Mouse (Mus musculus): ENCODE measurements around the gene Snx10.

The Snx10 gene

DNA sequence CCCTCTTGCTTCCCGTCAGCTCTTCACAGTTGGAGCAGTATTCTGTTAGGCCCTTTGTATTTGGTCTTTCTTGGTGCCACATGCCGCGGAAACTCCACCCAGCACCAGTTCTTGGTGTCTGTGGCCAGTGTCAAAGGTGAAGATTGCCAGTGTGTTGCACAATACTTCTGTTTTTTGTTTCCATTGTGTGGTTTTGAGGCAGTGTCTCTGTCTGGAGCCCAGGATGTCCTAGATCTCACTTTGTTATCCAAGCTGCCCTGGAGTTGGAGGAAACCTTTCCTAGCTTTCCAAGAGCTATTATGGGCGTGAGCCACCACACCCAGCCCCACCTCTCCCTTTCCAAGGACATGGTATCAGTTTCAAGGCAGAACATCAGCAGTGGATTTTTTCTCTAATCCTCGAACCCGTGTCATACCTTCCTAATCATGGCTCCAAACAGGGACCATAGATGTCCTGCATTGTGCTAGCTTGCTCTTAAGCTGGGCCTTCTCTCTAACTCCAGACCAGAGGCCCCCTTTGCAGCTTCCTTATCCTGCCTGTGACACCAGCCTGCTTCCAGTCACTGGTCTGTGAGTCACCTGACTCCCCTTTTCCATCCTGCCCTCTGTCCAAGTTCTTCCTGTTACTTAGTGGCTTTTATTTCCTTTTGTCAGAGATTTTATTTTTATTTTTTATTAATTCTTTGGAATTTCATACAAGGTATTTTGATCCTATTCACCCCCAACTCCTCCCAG is 9.9 kb downstream of the Snx10 start:
- DNase-seq: no peak

DNA sequence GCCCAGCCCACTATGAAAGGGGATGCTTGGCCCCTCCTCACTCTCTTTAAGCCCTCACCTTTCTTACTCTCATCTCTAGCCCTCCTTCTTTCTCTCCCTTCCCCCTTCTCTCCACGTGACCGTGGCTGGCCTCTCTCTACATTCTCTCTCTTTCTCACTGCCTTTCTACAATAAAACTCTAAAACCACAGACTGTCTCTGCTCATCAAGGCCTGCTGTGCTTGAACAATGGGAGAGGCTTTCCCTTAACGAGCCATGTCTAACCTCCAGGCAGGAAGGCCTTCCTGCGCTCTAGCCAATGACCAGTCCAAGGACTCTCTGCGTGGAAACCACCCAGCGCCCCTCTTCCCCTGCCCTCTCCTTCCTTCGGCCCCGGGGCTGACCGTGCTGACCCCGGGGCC is 11.9 kb downstream of the Snx10 start:
- no peak for DNase-seq

DNA sequence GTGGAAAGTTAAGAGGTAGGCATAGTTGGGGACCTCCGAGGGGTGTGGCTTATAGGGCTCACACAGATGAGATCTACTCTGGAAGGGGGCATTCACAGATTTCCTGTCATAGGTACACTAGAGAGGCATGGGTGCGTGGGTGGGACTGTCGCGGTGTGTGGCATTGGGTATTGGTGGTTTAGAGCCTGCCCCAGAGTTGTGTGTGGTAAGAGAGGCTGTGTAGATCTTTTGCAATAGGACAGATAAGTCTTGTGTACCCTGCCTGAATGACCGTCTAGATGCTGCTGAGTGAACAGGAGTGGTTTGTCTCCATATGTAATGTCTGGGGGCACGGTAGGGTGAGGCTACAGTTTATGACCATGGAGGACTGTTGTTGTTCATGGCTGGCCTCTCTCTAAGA is 16.8 kb downstream of the Snx10 start:
- DNase-seq: no peak

DNA sequence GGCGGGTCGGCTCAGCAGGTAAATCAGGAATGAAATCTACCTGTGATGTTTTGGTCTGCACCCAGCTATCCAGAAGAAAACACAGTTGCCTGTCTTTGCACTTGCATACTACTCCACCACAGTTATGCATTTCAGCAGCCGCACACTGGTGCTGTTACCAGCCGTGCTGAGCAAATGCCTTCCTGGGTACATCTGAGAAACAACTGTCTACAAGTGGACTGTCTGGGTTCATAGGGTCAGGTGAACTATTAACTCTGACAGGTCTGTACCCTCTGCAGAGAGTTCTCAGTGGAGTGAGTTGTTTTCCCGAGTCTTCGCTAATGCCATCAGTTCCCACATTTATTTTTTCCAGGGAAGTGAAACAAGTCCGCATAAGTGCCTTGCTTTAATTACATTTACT is 17.7 kb downstream of the Snx10 start:
- DNase-seq: no peak

- no peak for DNase-seq
Measured at GRCm38 (mm10) chr6:51542147-51542546, 18.4 kb downstream of the Snx10 start.

- DNase-seq: no peak
Measured at GRCm38 (mm10) chr6:51543639-51544117, 20.0 kb downstream of the Snx10 start.

DNA sequence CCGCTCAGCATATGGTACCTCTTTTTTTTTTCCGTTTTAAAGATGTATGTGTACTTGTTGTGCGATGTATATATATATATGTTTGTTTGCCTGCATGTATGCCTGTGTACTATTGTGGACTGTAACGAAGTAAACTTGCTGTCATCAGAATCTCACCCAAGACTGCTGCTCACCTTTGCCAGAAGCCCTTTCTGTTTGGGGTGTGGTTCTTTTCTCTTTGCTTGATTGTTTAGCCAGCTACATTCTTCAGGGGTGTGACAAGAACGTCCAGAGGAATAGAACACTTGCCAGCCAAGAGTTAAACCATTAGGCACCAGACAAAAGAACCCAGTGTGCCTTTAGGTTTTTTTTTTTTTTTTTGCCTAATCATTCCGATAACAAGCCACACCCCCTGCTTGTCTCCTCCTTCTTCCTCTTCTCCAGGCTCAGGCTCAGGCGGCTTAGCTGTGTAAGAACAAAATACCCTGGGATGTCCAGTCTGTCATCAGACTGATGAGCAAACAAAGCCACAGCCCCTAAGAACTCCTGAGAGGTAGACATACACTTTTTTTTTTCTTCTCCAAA is 20.5 kb downstream of the Snx10 start:
- peak in 1 of 2 experiments; percentile 5 for DNase-seq

DNA sequence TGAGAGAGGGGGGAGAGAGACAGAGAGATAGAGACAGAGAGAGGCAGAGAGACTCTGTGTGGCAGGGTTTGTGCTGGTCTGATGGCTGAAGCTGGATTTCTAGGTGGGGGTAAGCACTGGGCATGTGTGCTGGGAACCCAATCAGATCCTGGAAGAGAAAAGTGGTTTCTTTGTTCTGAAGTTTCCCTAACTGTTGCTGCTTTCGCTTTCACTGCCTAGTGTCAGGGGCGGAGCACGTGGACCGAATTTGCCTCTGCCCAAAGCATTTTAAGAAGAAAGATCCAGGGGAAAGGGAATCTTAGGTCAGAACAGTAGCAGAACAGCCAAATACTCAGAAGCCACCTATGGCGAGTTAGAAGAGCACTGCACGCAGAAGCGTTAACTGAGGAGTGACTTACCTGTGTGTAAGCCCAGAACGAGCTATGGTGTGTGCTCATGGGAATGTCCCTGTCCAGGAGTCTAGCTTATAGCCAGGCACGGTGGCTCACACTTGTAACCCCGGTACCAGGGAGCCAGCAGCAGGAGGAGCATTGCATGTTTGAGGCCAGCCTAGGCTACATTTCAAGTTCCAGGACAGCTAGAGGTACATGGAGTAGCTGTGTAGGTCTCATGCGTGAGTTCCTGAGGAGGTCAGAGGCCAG is 21.6 kb downstream of the Snx10 start:
- DNase-seq: peak; percentile 16 to 21

DNA sequence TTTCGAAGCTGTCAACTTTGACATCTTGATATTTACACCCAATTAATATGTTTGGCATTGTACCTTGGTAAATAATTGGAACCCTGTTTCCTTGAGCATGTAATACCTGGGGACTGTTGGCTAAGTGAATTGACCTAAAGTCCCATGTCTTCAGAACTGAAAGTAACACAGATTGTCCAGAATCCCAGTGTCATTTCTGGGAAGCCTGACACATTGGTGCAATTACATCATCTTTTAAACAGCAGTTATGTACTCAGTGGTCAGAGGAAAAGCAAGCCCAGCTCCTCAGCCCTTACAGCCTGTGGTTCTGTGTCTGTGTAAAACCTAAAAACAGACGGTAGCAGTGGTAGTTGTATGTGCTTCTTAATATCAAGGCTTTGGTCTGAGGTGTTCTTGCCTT is 22.4 kb downstream of the Snx10 start:
- no peak for DNase-seq

GRCm38 (mm10) chr6:51548757-51549156 is 25.1 kb downstream of the Snx10 start:
- DNase-seq: no peak

GRCm38 (mm10) chr6:51551267-51551802 is 27.6 kb downstream of the Snx10 start:
- no peak for DNase-seq

GRCm38 (mm10) chr6:51556562-51556961 is 32.9 kb downstream of the Snx10 start:
- no peak for DNase-seq

DNA sequence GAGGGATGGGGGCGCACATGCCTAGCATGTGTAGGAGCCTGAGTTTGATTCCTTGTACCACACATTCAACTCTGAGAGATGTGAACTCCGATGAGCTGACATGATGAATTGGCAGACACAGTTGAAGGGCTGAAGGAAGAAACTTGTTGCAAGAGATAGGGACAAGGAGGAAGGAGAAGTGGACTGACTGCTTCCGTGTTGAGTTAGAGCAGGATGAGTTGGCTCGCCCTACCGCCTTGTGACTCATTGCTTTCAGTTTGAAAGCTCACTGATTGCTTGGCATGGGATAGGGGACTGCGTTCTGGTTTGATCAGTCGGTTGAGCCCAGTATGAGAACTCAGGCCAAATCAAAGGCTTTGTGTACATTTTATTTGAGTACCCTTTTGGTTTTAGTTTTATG is 34.6 kb downstream of the Snx10 start:
- DNase-seq: no peak

GRCm38 (mm10) chr6:51566771-51567680 is 43.3 kb downstream of the Snx10 start:
- DNase-seq: no peak

DNA sequence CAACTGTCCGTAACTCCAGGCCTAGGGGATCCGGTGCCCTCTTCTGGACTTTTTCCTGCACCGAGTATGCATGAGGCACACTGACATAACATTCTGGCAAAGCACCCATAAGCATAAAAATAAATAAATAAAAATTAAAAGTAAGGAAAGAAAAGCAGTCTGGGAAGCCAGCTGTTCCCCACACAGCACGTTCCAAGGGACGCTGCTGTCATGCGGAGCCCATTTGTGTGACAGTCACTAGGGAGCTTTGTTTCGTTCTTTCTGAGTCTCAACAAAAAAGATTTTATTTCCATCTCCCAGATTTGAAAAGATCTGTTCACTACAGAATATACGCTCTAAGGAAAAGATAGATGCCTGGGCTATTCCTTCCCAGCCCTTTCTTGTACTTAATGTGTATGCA is 45.4 kb downstream of the Snx10 start:
- no peak for DNase-seq

DNA sequence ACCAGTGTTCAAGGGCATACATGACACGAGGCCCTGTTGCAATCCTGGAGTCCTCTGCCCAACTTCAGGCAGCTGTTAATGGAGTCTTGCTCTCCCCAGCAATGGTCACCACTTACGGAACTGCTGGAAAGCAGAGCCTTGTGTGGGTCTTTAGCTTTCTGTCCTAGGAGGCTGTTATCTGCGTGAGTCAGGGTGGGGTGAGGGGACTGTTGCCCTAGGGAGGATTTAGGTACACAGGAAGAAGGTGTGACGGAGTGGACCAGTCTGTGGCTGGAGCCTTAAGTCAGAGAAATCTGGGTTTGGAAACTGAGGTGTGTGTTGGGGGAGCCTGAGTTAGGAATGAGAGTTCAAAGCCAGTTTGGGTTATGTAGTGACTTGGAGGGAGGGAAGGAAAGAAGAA is 49.4 kb downstream of the Snx10 start:
- no peak for DNase-seq

DNA sequence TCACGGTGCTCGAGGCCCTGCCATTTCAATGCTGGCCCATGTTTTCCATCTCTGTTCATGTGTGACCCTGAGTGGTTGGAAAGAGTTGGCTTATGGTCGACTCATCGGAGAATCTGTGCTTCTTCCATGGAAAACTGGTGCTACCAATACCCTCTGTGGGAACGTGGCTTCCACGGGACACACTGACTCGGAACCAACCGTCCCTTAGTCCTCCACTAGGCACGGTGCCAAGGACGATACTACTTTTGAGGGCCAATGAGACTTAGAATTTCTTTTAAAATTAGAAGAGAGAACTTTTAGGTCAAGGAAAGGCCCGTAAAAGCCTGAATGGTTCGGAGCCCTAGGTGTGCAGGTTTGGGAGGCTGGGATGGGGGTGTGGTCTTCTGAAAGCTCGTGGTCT is 50.4 kb downstream of the Snx10 start:
- DNase-seq: no peak

- no peak for DNase-seq
Measured at GRCm38 (mm10) chr6:51578415-51578814, 54.7 kb downstream of the Snx10 start.

DNA sequence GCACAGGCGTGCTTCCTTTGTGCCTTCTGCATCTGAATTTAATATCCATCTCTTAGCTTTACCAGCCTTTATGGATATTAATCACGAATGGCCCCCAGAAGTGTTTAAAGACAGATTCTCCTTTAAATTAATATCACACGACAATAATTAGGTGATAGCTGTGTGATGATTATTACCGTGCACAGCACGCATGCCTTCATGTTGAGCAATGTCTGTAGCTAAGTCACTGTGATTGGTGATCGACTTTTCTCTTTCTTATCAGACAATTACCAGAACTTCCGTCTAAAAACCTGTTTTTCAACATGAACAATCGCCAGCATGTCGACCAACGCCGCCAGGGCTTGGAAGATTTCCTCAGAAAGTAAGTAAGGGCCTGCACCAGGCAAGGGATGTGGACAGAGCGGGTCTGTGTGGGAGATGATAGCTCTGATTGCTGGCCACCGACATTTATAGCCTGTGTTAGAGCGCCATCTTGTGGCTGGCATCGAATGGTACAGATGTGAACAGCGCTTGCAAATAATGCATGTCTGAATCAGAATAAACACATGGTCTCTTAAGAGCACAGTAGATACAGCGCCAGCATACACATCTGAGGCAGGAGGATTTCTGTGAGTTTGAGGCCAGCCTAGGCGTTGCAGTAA is 56.5 kb downstream of the Snx10 start:
- DNase-seq: peak; percentile 69 to 75

GRCm38 (mm10) chr6:51581418-51581817 is 57.7 kb downstream of the Snx10 start:
- no peak for DNase-seq

- no peak for DNase-seq
Measured at GRCm38 (mm10) chr6:51582051-51582450, 58.4 kb downstream of the Snx10 start.

DNA sequence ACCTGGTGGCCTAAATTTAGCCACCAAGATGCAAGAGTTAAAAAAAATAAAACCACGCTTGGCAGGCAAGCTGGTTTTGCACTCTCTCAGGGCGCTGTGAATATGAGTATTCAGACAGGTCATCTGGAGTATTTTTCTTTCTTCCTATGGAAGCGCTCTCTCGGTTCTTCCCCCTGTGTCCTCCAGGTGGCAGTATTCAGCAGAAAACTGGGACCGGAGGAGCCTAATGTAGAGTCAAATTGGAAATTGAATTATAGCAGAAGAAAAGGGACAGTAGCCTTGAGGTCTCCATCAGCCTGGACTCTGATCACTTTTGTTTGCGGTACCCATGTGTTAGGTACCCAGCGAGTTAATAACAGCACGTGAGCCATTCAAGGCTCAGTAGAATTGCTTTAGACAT is 62.3 kb downstream of the Snx10 start:
- peak; percentile 41 to 46 for DNase-seq

Data from thymus, postnatal 36 days (tissue).